Mouse (Mus musculus) ovary, adult 18-20 months (tissue): ENCODE results near the gene 2900026A02Rik.
A peak's percentile ranks its signal among the peaks of the same experiment; 100 is the strongest.

Experiments
- DNase-seq: peaks from one replicate; pipeline ENCODE4 v3.0.0; 2022; ENCODE audit warnings: low spot score, mixed read lengths

2900026A02Rik gene

DNA sequence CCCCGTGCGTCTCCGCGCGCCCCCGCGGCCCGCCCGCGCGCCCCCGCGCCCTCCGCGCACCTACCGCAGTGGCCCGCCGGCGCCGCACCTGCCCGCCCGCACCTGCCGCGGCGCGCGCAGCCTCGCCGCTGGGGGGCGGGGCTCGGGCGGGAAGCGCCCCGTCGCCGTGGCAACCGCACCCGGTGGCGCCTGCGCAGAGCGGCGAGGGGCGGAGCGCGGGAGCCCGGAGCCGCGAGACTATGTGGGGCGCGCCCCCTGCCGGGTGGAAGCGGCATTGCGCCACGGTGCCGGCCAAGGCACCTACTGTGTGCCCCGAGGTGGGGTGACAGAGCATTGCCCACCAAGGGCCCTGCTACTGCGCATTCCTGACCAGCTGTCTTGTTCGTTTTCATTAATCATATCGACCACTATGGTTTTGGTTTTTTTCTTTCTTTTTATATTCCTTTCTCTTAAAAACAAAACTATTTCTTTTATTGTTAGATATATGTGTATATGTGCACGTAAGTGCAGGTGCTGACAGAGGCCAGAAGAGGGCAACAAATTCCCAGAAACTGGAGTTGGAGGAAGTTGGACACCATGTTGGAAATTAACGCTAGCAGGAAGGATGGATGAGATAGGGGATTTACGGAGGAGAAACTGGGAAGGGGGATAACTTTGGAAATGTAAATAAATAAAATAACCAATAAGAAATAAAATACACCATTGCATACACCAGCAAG lies at the start of gene 2900026A02Rik:
Gene 2900026A02Rik (minus strand): TSS at position 90 of the 719 bp plus-strand sequence.
- peak; percentile 50 for DNase-seq

DNA sequence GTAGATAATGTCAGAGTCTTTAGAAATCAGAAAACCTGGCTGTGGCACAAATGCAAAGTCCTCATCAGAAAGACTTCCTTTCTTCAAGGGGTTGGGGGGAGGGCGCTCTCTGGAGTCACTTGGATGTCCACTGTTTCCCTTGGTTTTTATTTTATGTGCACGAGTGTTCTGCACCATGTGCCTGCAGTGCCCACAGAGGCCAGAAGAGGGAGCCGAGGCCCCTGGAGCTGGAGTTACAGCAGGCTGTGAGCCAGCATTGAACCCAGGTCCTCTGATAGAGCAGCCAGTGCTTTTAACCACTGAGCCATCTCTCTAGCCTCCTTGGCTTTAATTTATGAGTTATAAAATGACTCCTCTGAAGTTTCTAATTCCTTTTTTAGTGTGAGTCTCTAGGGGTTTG lies 49.0 kb upstream of the 2900026A02Rik start:
- no peak for DNase-seq

DNA sequence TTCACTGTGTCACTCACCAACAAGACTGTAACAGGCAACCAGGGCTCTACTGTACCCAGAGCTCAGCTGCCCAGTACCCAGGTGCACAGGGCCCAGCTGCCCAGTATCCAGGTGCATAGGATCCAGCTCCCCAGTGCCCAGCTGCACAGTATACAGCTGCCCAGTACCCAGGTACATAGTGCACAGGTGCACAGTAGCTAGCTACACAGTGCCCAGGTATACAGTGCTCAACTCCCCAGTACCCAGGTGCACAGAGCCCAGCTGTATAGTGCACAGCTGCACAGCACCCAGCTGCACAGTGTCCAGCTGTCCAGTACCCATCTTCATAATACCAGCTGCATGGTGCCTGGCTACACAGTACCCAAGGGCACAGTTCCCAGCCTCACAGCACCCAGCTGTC lies 47.2 kb upstream of the 2900026A02Rik start:
- no peak for DNase-seq

DNA sequence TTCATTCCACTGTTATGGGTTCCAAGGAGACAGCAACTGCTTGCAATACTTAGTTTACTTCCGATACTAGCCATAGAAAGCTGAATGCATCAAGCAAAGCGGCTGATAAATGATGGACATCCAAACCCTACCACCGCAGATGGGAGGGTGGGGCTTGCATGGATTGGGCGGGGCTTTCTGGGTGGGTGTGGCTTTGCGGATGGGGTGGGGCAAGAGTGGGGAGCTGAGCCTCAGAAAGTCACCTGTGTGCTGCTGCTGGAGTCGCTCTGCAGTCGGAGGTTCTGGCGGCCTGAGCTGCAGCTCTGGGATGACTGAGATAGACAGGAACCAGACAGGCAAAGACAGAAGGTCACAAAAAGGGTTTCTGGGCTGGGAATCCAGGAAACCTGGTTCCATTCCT lies 44.6 kb upstream of the 2900026A02Rik start:
- no peak for DNase-seq

DNA sequence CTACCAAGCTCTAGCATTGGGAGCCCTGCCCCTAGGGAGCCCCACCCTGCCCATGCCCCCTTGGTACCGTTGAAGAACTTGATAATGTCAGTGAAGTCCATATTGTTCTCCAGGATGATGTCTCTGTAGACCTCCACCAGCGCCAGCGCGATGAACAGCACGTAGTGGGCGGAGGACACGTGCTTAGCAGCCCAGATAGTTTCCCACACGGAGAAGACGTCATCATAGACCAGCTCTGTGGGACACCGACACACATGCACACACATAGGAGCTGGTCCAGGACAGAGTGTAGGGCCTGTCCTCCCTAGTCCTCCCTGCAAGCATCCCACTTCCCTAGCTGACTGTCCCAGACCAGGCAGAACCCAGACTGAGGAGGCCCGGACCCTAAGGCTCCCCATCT lies 29.8 kb upstream of the 2900026A02Rik start:
- no peak for DNase-seq

DNA sequence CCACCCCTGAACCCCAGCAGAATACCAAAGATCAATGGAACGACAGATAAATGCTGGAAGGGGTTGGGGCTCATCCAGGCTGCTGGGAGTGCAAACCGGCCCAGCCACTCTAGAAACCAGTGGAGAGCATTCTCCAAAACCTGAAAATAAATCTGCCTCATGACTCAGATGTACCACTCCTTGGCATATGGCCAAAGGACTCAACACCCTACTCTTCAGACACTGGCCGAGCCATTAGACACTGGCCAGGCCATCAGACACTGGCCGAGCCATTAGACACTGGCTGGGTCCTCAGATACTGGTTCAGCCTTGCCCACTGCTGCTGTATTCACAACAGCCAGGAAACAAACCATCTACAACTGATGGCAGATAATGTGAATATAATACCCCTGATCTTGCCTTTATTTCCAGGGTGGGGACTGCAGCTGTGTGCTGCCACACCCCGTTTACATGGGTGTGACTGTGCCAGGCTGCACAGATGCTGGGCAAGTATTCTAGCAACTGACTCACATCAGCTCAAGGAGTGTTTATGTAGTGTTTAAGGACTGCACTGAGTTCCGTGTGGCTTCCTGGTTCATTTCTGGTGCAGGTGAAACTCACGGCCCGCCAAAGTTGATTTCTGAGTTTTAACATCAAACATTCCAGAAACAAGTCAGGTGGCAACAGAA lies 28.4 kb upstream of the 2900026A02Rik start:
- DNase-seq: no peak

DNA sequence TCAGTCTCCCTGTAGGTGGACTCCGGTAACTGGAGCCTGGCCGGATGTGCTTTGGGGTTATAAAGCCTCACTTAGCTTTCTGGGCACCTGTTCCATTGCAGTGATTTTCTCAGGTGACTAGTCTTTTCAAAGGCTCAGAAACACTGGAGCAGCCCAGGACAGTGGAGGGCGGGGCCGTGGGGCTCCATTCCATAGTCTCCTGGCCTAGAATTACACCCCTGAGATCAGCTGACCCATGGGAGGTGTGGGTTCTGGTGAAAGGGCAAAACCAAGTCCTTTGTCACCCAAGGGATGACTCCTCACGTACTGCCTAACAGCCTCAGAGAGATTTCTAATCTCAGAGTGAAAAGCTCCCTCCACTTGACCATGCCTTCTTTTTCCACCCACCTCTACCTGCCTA lies 9.2 kb upstream of the 2900026A02Rik start:
- DNase-seq: no peak

DNA sequence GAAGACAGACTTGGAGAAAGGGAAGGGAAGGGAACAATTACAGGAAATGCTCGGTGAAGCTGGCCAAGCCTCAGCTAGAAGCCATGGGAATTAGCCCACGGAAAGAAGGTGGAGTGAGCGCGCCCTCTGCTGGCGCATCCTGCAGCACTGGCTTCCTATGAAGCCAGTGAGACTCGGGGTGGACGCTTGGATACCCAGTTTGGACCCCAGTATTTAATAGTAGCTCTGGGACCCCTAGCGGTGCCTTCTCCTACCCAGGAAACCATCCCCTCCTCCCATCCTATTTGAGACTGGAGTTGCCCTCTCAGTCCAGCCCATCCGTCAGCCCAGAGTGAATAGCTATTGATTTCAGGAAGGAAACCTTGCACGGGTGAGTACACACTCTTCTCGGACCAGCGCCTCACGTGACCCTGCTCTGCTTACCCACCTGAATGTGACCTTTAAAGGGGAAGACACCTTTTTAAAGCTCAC lies 5.6 kb upstream of the 2900026A02Rik start, which contains the start of gene Tmem211:
Gene Tmem211 (plus strand): TSS at position 278 of the 471 bp plus-strand sequence.
- DNase-seq: peak; percentile 54

DNA sequence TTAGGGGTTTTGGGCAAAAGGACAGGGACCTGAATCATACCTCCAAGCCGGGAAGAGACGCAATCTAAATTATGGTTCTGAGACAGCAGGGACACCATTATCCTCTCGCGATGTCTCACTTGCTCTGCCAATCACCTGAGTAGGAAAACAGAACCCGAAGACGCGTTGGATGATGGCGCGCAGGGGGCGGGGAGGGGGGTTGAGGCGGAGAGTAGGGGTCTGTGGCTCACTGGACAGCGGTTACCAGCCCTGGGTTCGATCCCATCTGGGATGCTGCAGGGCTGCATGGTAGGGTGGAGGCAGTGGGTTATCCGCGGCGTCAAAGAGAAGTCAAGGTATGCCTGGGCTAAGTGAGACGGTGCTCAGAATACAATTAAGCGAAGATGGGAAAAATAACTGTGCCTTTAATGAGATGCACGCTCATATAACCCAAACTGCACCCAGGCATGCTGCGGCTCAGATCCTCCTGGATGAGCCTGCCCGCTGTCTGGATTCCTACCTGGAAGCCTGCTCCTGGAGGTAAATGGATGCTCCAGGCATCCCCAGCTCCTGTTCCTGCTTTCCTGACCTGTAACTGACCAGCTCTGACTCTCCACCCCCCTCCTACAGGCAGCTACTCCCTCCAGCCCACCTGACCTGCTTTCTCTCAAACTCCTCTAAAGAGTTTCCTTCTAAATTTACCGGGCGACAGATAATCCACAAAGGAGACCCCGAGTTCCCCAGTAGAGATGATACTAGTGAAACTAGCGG lies 4.8 kb upstream of the 2900026A02Rik start:
- no peak for DNase-seq

DNA sequence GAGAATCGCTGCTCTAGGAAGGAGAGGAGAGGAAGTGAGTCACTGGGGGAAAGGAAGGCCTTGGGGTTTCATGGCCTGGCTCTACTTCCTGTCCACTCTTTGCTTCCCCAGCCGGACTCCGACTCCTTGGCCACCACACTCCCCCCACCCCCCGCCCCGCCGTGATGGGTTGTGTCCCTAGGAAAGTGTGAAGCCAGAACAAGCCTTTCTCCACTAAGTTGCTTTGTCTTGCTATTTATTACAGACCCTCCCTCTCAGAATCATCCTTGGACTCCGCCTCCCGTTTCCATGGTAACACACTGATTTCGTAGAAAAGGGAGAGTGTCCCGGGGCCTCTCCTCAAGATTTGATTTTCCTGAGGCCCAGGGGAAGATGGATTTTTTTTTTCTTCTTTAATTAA lies 4.2 kb upstream of the 2900026A02Rik start:
- no peak for DNase-seq

DNA sequence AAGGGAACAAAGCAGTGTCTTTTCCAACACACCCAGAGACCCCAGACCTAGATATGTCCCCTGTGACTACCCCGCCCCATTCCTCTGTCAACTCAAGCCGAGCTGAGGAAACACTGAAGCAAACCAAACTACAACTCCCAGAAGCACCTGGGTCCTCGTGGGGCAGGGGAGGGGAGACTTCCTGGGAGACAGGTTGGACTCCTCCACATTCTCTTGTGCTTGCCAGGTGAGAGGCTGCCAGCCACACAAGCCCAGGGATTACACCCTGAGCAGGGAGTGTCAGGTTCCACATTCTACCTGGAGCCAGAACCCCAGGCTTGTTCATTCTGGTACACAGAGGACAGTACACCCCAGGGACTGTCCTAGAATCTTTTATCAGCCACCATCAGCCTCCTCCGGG lies 2.9 kb upstream of the 2900026A02Rik start:
- no peak for DNase-seq

DNA sequence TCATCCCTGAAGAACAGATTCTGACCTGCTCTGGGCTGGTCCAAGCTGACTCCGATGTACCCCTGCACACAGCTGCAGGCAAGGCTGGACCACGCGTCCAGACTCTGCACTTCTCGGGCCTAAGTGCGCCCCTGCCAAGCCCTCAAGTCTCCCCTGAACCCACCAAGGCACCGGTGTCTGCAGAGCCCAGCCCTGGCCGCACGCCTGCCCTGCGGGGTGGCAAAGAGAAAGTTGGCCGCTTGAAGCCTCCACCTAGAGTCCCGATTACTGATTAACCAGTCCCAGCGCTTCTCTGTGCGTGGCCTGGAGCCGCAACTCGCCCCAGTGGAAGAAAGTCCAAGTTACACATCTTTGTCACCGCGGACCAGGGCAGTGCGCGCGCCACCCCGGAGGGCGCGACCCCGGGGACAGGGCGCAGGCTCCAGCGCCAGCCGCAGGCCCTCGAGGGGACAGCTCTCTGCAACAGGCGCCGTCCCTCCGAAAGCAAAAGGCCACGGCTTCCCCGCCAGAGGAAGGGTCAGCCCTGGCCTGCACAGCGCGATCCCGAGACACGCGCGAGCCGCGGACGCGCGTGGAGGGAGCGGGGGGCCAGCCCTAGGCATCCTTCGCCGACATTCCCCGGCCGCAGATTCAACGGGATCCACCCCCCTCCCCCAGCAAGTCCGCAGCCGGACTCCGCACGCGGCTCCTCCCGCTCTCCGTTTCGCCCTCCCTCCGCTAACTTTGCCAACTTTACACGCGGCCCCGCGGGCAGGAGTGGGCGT lies 471 bp downstream of the 2900026A02Rik start:
- DNase-seq: no peak

DNA sequence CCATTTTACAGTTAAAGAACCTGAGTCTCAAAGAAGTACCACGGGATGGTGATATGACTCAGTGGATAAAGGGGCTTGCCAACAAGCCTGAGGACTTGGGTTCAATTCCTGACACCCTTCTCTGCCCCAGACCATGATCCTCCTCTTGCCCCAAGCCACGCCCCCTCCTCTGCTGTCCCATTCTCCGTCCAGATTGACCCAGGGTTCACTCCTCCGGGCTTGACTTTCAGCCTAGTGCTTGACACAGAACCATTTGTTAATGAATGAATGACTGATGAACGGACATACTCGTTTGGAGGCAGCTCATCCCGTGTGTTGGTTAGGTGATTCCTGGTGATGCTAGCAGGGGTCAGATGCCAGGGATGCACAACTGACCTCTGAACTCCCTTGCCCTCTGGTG lies 1.2 kb downstream of the 2900026A02Rik start:
- DNase-seq: no peak

DNA sequence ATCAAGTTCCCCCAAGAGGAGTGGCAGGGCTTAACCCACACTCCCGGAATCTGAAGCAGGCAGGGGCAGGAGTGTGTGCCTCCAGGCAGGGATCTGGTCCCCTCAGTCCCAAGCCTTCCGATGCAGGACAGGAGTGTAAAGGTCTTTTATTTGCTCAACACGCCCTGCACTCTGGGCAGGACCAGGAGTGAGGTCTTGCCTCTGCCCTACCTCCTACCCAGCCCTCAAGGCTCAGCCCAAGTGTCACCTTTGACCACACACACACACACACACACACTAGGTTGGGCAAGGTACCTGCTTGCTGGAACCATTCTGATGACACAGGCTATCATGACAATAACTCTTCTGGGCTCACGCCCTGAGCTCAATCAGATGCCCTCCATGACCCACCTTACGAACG lies 1.6 kb downstream of the 2900026A02Rik start:
- no peak for DNase-seq

DNA sequence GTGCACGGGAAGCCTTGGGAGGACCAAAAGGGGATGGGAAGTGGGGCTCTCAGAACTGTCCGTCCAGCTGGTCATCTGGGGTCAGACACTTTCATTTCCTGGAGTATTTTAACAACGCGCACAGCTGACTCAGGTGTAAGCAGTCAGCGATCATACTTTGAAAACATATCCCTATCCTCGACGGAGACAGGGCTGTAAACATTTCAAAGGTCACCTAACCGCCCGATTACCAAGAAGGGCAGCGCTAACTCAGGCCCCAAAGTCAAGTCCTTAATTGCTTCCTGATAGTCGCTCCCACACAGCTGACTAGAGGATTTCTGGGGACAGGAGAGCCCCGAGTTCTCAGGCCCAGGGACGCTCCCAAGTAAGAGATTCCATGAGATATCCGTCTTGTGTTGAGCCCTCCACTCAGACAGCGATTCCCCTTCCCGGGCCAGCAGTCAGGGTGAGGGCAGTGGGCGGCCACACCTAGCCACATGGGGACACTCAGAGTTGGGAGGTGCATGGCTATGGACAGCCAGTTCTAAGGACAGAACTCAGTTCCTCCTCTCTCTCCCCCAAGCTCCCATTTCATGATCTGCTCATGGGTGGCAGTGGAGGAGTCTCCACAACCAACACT lies 2.3 kb downstream of the 2900026A02Rik start:
- DNase-seq: no peak

DNA sequence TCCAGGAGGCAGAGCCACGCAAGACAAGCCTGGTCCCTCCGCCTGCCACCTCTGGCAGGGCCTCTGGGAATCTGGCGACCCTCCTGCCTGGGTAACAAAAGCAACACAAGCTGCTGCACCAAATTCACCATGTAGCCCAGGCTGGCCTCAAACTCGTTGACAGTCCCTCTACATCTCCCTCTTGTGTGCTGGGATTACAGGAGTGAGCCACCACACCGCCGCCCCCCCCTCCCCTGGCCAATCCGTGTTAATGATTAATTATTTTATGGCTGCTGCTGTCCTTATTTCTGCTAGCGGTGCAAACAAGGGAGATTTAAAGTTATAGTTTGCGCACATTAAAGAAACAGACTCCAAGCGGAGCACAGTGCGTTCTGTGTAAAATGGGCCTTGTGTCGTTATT lies 4.0 kb downstream of the 2900026A02Rik start:
- no peak for DNase-seq

DNA sequence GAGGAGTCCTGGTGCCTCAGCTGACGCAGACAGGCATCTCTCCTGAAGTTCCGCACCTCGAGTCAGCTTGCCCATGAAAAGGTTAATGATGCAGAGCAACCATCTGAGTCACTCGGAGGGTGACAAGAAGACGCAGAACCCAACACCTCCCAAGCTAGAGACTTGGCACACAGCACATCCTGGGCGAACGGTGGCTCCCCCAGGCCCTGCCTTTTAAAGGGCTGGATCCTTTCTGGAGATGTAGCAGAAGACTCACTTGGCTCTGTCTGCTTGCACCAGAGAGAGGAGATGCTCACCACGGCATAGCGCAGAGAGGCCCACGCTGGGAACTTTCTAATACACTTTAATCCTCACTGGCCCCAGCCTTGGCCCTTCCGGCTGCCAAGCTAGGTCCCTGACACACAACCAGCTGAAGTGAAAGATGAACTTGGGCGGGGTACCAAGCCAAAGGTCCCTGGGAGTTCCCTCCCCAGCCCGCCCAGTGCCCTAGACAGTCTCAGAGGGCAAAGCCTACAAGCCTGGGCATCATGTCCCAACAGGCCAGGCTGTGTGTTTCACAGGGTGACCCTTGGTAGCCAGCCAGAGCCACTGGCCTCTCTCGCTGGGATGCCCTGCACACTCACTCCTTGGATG lies 4.6 kb downstream of the 2900026A02Rik start:
- DNase-seq: no peak

DNA sequence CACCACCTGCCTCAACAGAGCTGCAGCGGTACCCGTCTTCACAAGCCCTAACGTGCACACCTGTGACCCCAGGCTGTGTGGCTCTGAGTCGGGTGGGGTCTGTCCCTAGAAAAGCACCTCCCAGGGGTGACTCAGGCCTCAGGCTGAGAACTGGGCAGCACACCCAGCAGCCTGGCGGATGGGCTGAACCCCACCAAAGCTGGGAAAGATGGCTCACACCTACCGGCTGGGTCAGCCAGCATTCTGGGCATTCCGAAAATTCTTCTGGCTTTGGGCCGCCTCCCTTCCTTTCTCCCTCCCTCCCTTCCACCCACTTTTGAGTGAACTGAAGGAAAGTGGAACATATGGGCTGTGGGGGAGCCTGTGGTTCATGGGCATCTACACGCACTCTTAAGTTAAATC lies 5.4 kb downstream of the 2900026A02Rik start:
- DNase-seq: no peak

DNA sequence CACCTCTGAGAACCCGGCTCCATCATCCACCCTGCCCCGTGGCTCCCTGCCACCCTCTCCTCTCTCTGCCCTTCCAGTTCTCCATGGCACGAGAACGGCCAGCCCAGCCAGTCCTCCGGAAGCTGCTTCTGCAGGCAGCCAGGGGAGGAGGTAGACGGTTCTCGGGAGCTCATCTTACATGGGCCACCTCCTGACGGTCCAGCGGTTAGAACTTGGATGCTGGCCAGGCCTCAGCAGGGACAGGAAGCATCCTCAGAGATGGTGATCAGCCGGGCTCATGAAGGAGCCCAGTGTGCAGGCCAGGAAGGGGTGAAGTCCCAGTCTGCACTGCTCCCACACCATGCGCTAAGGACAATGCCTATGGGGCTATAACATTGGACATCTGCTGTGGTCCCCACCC lies 6.6 kb downstream of the 2900026A02Rik start:
- no peak for DNase-seq

DNA sequence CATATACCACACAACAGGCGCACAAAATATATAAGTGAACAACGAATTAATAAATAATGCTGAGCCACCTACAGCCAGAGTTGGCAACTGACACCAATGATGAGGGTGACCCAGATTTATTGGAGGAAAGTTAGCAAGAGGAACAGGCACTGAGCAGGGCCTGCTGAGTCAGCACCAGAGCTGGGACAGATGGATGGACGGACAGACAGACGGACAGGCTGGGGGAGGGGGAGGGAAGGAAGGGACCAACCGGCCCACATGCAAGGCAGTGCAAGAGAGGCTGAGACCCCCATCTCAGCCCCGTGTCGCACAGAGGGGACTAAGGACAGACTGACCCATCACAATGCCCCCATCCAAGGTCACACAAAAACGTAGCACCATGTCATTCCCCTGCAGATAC lies 7.0 kb downstream of the 2900026A02Rik start:
- no peak for DNase-seq

DNA sequence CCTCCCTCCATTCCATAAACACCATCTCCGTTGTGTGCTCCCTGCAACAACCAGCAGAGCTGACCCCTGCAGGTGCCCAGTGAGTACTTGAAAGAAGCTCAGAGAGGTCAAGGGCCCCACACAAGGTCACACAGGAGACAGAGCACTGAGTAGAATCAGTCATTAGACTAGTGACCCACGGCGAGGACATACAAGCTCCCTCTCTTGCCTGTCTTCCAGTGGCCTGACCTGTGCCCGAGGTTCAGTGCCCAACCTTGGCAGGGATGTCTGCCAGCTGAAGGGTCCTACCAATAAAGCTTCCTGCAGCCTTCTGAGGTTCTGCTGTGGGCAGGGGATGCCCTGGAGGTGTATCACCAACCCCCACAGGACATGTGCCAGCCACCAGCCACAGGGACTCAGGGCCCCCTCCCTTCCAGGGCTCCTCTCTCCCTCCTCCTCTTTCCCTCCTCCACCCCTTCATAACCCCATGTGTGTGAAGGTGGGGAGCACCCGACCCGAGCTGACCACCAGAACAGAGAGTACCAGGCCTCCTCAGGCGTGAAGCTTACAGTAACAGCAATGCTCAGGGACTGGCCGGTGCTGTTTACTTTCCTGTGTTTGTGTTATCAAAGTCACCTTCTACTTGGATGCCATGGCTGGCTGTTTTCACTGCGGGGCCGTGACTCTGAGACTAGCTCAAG lies 8.7 kb downstream of the 2900026A02Rik start:
- no peak for DNase-seq
